Mouse (Mus musculus) cortical plate, adult 2 months (tissue): ENCODE data around the gene Dst. TPM values are rescaled to one million over a fixed set of nuclear protein-coding genes. Genes with fewer than 3 reads are reported as not detected.

Experiments used
- H3K27ac ChIP-seq: fragments of 200-500 bp; 2 replicates; pipeline ENCODE4 v1.5.1; 2012; ENCODE audit warnings: low read length, control low read depth, inconsistent platforms; ENCODE audit not compliant: insufficient read depth
- H3K4me1 ChIP-seq: fragments of 200-500 bp; 2 replicates; pipeline ENCODE4 v1.6.1; 2011; ENCODE audit warnings: low read length; ENCODE audit not compliant: control insufficient read depth, insufficient read depth
- H3K4me3 ChIP-seq: fragments of 200-500 bp; 2 replicates; pipeline ENCODE4 v1.5.1; 2011; ENCODE audit warnings: mild to moderate bottlenecking, low read length, control low read depth; ENCODE audit not compliant: insufficient read depth
- CTCF ChIP-seq: fragments of 200-500 bp; IDR thresholded peaks from 2 replicates; pipeline ENCODE4 v1.5.1; 2011; ENCODE audit warnings: mild to moderate bottlenecking, control low read depth, low read length; ENCODE audit not compliant: insufficient read depth; ENCODE audit errors: extremely low read depth
- POLR2A ChIP-seq: fragments of 200-500 bp; IDR thresholded peaks from 2 replicates; pipeline ENCODE4 v1.6.1; 2011; ENCODE audit warnings: mild to moderate bottlenecking, low read length, control low read depth; ENCODE audit not compliant: insufficient read depth; ENCODE audit errors: extremely low read depth
- polyA plus RNA-seq: library from polyadenylated mRNA; depleted of rRNA; stranded (reverse); fragments of >200 nt; gene quantifications from 2 replicates; pipeline ENCODE4 v1.2.3, GENCODE M21; 2012

Gene Dst
- polyA plus RNA-seq, 1 experiment, result 88.5 TPM

DNA sequence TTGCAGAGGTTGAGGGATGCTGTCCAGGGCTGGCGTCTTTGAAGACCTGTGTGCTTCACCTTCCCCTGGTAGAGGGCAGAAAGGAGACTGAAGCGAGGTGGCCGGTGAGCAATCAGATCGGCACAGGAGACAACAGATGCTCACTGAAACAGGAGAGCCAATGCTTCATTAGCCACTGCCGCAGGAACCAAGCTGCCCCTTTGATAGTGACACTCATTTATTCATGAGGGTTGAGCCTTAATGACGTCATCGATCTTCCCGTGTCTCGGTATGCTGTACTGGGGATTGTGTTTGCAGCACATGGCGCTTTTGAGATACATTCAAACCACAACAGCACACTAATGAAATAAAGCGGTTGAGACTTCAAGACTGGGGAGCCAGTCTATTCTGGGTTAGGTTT lies 250.8 kb downstream of the Dst start:
- TF ChIP-seq CTCF, result no peak
- no peak for TF ChIP-seq POLR2A
- Histone ChIP-seq H3K4me3 (no peak overlapping the region), H3K4me1 (peaks cover 2% of the 10 kb centered on the region; the same call in 1 of the 2 replicates), H3K27ac (no peak overlapping the region)

DNA sequence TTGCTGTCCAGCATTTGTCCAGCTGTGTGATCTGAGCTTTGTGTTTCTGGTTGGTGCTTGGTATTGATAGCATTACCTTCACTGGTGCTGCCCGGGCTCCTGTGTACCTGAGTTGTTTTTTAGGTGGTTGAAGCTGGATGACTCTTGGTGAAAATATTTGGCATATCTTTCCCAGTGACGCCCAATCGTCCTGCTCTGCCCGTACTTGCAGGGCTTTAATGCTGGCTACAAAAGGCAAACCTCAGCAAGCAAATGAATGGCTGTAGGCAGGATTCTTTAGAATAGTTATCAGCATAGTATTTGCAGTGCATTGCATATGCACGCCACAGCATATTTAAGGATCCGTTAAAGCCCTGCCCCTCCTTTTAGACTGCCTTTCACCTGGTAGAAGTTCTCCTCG lies 251.9 kb downstream of the Dst start:
- Histone ChIP-seq H3K4me1 (peaks cover 2% of the 10 kb centered on the region; the same call in 1 of the 2 replicates), H3K4me3 (no peak overlapping the region), H3K27ac (no peak overlapping the region)
- TF ChIP-seq CTCF (no peak), POLR2A (no peak)

DNA sequence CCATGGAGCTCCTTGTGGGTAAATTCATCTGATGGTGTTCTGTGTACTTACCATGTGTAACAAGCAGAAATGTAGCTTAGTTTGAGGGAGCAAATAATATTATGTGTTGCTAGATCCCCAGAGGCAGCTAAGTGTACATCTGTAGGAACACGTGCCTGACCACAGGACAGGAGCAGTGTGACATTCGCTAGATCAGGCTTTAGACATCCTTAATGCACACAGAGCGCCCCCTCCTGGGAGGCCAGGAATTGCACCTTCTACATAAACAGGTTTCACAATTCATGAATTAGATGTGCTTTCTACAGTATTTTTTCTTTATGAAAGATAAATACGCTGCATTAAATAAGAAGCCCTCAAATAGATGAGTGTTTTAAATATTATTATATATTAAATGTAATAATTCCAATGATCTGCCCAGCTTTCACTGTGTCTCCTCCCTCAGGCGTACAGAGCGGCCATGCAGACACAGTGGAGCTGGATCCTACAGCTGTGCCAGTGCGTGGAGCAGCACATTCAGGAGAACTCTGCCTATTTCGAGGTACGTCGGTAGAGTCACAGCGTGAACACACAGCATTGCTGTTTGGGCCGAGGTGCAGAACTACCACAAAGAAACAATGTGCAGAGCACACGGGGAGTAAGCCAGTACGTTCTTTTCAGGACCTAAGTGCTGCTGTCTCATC lies 256.7 kb downstream of the Dst start:
- TF ChIP-seq CTCF, result peak; percentile 87
- no peak for TF ChIP-seq POLR2A
- no peak overlapping the region for H3K27ac ChIP-seq
- no peaks in the 10 kb centered on the region for H3K4me1 ChIP-seq
- H3K4me3 ChIP-seq, result no peak overlapping the region

DNA sequence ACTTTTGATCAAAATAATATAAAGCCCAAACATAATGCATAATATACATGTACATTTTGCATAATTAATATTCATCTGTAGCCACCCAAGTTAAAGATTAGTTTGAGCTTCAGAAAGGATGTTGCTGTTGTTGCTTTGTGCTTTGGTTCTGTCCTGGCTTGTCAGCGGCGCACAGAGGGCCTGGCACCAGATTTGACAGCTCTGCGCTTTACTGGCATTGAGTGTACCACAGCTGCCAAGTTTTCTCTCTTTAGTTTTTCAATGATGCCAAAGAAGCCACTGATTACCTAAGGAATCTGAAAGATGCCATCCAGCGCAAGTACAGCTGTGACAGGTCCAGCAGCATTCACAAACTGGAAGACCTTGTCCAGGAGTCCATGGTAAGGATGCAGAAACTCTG lies 257.9 kb downstream of the Dst start:
- no peak for TF ChIP-seq CTCF
- TF ChIP-seq POLR2A, result no peak
- no peak overlapping the region for H3K4me3 ChIP-seq
- no peaks in the 10 kb centered on the region for H3K4me1 ChIP-seq
- H3K27ac ChIP-seq, result no peak overlapping the region

DNA sequence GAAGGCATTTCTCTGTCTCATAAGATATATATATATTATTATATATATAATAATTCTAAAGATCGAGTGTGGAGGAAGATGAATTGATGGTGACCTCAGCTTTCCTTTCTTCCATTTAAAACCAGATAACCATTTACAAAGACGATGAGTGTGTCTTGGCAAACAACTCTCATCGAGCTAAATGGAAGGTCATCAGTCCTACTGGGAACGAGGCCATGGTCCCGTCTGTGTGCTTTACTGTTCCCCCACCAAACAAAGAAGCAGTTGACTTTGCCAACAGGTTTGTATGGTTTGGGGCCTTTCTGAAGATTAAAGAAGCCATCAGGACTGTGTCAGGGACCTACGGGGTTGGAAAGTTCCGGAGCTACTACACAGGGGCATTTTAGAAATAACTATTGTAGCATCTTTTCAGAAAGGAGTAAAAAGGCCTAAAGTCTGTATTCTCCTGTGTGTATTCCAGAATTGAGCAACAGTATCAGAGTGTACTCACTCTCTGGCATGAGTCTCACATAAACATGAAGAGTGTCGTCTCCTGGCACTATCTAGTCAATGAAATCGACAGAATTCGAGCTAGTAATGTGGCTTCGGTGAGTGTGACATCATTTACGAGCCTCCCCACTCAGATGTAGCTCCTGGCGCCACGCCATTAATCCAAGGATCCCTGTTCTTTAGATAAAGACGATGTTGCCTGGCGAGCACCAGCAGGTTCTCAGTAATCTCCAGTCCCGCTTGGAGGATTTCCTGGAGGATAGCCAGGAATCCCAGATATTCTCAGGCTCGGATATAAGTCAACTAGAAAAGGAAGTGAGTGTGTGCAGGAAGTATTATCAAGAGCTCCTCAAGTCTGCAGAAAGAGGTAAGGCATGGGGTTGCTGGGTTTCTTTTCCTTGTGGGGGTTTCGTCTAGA lies 259.4 kb downstream of the Dst start:
- Histone ChIP-seq H3K4me3 (no peak overlapping the region), H3K4me1 (no peaks in the 10 kb centered on the region), H3K27ac (no peak overlapping the region)
- TF ChIP-seq CTCF (no peak), POLR2A (no peak)

DNA sequence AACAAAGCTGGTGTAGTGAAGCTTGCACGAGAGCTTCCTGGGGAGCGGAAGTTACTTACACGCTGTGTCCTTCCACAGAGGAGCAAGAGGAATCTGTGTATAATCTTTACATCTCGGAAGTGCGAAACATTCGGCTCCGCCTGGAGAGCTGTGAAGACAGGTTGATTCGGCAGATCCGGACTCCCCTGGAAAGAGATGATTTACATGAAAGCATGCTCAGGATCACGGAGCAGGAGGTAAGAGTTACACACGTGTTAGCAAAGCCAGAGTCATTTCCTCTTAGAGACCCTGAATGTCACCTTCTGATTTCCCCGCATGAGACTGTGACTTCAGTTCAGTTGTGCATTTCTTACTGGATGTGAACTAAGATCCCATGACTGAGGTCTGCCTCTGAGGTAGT lies 261.1 kb downstream of the Dst start:
- TF ChIP-seq POLR2A (no peak), CTCF (no peak)
- no peak overlapping the region for H3K27ac ChIP-seq
- no peak overlapping the region for H3K4me3 ChIP-seq
- H3K4me1 ChIP-seq, result no peaks in the 10 kb centered on the region

DNA sequence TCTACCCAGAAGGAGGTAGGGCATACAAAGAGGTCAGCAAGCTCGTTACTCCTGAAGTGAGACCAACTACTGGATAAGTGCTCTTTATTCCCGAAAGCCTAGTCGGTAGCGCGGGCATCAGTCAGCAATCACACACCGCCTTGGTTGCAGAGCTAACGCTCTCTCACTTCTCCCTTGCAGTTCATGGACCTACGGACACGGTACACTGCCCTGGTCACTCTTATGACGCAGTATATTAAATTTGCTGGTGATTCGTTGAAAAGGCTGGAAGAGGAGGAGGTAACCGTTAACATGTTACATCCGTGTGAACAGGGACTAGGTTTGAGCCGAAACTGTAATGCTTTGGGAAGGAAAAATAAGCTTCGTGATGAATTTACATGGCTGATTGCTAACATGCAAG lies 266.5 kb downstream of the Dst start:
- Histone ChIP-seq H3K4me3 (no peak overlapping the region), H3K27ac (no peak overlapping the region), H3K4me1 (no peaks in the 10 kb centered on the region)
- TF ChIP-seq CTCF, result no peak
- TF ChIP-seq POLR2A, result no peak

DNA sequence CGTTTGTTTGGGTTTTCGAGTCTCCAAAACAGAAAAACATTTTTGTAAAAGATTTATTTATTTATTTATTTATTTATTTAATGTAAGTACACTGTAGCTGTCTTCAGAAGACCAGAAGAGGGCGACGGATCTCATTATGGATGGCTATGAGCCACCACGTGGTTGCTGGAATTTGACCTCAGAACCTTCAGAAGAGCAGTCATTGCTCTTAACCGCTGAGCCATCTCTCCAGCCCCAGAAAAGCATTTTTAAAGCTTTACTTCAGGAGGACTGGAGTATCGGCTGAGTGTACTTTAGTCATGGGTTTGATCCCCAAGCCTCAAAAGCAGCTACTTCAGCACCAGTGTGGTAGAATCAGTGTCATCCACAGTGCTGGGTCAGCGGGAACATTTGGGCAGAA lies 266.9 kb downstream of the Dst start:
- Histone ChIP-seq H3K4me3 (no peak overlapping the region), H3K27ac (no peak overlapping the region), H3K4me1 (no peaks in the 10 kb centered on the region)
- TF ChIP-seq CTCF (no peak), POLR2A (no peak)

DNA sequence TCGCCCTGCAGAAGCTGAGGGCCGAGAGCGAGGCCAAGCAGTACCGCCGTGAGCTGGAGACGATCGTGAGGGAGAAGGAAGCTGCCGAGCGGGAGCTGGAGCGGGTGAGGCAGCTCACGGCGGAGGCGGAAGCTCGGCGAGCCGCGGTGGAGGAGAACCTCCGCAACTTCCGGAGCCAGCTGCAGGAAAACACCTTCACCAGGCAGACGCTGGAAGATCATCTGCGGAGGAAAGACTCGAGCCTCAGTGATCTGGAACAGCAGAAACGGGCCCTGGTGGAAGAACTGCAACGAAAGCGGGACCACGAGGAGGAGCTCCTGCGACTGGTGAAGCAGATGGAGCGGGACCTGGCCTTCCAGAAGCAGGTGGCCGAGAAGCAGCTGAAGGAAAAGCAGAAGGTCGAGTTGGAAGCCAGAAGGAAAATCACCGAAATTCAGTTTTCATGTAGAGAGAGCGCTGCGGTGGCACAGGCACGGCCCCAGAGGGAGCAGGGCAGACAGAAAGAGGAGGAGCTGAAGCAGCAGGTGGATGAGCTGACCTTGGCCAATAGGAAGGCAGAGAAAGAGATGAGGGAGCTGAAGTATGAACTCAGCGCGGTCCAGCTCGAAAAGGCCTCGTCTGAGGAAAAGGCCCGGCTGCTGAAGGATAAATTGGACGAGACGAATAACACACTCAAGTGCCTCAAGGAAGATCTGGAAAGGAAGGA lies 270.1 kb downstream of the Dst start:
- Histone ChIP-seq H3K4me3 (no peak overlapping the region), H3K4me1 (peaks cover 2% of the 10 kb centered on the region), H3K27ac (no peak overlapping the region)
- no peak for TF ChIP-seq CTCF
- TF ChIP-seq POLR2A, result no peak
